Mouse (Mus musculus) mouse embryonic stem cell (cell line): ENCODE measurements around the gene Stap2.

ENCODE experiments used
- in situ Hi-C, 2 experiments: fragments of 300-500 bp; cut with MboI; formaldehyde crosslinking; loops; 1 replicate in 1 of 2; 3 replicates in 1 of 2; pipeline ENCODE4 v1.14.3; 2019 to 2020; ENCODE audit warnings: low sequenced_read_pairs in 2 of 2, low pct_unique_long_range_greater_than_20kb in 1 of 2, mixed read lengths in 1 of 2; ENCODE audit not compliant: unreplicated experiment in 1 of 2

Gene Stap2

DNA sequence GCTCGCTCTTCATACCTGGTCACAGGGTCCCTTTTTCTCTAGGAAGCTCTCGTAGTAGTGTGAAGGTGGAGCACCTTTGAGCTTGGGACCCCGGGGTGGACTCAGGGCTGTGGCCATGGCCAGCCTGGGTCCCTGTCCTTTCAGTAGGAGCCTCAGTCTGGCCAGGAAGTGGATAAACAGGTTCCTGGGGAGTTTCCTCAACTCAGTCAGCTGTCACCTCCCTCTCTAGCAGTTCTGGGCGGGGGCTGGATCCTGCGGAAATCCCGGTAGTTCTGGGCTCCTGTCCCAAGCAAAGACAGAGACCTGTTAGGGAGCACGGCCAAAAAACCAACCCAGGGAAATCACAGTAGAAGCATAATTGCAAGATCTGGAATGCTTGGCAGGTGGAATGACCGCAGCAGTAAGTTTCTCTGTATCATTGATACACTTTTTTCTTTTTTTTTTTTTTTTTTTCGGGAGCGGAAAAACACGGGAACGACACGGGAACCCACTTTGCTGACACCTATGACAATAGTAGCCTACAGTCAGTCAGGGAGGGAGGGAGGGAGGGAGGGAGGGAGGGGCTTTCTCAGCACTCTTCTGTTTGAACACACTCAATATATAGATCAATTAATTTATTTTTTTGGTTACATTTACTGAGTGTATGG lies at the start of gene Stap2, which contains the start of gene Mpnd:
TSS of gene Stap2 (minus strand) at position 170 of the 647 bp plus-strand sequence.
TSS of gene Mpnd (plus strand) at position 297 of the 647 bp plus-strand sequence.
- in situ Hi-C loops: no loop called here

DNA sequence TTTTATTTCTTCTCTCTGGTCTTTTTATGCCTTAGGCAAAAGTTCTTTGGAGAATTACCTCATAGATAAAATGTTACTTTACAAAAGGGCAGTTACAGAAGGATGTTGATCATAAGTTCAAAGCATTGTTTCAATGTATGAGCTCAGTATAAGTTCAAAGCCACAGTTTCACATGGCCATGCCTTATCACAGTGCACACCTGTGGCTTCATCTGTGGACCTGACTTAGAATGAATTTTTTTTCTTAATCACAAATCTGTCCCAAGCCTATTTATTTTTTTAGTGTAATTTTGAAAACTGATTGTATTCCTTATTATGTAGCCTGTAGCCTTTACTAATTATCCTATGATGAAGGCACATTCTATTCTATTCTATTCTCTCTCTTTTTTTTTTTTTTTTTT lies 49.6 kb upstream of the Stap2 start:
- in situ Hi-C loops: no loop called here

DNA sequence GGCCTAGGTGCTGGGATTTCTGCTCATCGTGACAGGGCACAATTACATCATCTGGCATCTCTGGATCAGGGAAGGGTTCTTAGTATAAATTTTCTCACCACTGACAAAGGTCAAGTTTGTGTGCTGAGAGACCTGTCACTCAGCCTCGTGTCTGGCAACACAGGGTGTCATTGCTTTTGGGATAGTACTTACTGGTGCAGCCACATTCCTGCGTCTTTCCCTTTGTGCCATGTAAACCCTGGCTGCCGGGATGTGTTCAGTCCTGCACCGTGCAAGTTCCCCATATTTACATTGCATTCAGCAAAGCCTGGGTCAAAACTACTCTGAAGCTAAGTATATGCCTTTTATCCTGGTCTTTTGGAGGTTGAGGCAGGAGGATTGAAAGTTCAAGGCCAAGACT lies 46.0 kb upstream of the Stap2 start:
- in situ Hi-C loops: no loop called here

- in situ Hi-C loops: no loop called here
Observed at GRCm38 (mm10) chr17:56040857-56041163, 35.4 kb upstream of the Stap2 start.

- in situ Hi-C loops: no loop called here
Observed at GRCm38 (mm10) chr17:56040030-56040856, 34.9 kb upstream of the Stap2 start, which contains the start of gene Chaf1a. TSS of gene Chaf1a (plus strand) at chr17:56040439.

GRCm38 (mm10) chr17:56039345-56039744 lies 34.0 kb upstream of the Stap2 start:
- in situ Hi-C loops: no loop called here

GRCm38 (mm10) chr17:56038583-56039261 lies 33.3 kb upstream of the Stap2 start:
- in situ Hi-C loops: no loop called here

- in situ Hi-C loops: no loop called here
Observed at GRCm38 (mm10) chr17:56036901-56037287, 31.5 kb upstream of the Stap2 start.

DNA sequence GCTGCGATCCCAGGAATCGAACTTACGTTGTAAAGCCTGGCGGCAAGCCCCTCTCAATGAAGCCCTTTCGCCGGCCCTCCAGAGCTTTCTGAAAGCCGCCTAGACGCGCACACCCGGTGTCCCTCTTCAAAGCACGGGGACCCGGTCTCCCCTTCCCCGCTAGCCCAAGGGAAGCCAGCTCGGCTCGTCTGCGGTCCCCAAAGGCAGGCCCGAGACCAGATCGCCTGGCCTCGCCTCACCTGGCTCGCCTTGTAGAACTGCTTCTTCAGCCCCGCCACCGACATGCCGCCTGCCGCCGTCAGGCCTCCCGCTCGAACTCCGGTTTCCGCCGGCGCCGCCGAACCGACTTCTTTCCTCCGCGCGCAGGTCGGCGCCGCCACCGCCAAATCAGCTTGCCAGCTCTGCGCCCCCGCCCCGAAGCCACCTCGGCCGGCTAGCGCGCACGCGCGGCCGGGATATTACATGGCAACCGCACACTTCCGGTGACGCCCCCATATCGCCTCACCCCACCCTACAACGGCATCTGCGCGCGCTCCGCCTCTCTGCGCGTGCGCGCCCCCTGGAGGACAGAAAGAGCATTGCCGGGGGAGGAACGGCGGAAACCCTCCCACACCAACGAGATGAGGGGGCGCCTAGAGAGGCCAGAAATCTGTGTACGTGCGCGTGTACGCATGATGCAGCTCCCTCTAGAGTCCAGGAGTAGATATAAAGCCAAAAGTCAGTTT lies 31.0 kb upstream of the Stap2 start, which contains the start of gene Sh3gl1:
TSS of gene Sh3gl1 (minus strand) at position 460 of the 725 bp plus-strand sequence.
- in situ Hi-C loops: no loop called here

DNA sequence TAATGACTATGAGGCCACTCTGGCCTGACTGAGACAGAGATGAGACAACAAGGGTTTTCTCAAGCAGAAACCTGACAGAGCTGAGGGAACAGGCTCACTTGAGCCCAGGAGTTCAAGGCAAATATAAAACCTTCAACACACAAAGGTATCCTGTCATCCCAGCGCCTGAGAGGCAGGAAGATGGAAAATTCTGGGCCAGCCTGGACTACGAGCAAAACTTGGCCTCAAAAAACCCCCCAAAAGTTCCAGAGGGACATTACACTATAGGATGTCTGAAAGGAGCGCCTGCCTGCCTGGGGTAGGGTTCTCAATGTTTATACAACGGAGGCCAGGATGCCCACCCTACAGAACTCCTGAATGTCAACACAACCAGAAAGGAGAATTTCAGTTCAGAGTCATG lies 29.8 kb upstream of the Stap2 start:
- in situ Hi-C loops: no loop called here

DNA sequence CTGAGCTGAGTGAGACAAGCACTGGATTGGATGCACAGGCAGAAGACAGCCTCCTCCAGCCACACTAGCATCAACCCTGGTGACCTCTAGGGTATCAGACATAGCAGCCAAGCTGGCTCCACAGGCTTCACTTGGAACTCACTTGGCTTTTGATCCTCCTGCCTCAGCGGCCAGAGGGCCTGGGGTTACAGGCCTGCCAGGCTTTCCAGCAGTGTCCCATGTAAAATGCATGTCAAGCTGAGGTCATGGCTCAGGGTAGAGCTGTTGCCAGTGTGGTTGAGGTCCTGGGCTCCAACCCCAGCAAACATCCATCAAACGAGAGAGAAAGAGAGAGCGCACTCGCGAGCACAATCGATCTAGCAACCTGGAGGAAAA lies 29.3 kb upstream of the Stap2 start:
- in situ Hi-C loops: no loop called here

DNA sequence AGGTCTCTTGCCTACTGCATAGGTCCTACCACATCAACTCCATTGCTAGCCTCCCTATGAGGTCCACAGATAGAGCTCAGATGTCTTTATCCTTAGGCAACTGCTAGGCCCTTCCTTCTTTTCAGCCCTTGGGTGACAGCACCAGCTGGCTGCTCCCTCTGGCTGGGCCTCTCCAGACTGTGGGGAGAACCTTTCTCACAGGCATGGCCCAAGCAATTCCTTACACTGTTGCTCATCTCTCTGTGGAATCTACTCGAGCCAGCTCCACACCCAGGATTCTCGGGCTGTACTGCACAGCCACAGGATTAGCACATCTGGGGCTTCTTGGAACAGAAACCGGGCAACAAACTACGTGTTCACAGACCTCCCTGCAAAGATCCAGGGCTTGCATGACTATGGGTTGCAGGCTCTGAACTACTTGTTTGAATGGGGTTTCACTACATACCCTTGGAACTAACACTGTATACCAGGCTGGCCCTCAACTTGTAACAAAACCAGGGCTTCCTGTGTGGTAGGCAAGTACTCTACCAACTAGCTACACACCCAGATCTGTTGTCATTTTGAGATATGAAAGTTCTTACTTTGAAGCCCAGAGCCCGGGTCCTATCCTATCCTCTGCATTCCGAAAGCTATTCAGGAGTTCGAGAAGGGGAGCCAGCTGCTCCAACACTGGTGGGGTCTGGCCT lies 28.8 kb upstream of the Stap2 start:
- in situ Hi-C loops: no loop called here

- in situ Hi-C loops: no loop called here
Observed at GRCm38 (mm10) chr17:56032831-56033230, 27.4 kb upstream of the Stap2 start.

- in situ Hi-C loops: no loop called here
Observed at GRCm38 (mm10) chr17:56032127-56032733, 26.8 kb upstream of the Stap2 start.

DNA sequence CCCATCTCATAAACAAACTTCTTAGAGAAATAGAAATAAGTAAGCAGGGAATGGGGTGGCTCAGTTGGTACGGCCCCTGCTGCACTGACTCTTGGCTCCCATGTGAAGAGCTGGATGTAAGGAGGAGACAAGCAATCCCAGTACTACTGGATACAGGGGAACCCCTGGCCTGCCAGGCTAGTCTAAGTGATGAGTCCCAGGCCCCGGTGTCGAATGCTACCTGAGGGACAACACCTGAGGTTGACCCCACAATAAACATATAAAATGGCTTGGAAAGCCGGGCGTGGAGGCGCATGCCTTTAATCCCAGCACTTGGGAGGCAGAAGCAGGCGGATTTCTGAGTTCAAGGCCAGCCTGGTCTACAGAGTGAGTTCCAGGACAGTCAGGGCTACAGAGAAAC lies 26.0 kb upstream of the Stap2 start:
- in situ Hi-C loops: no loop called here

DNA sequence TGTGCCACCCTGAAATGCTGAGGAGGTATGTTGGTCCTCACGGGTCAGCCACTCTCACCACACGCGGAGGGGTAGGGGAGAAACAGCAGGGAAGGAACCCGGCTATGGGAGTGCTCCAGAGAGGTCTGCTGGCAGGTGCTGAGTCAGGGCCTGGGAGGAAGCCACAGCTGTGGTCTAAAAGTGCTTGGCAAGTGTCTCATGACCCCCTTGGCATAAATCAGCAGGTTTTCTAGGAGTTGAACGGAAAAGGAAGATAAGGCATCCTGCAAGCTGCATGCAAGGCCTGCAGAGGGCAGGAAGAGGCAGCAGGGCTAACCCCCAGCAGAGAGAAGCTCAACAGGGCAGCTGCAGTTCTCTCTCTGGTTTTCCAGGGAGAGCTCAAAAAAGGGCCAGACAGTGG lies 25.5 kb upstream of the Stap2 start:
- in situ Hi-C loops: no loop called here

- in situ Hi-C loops: no loop called here
Observed at GRCm38 (mm10) chr17:56030238-56030870, 25.0 kb upstream of the Stap2 start.
